Mouse (Mus musculus): ENCODE results near the gene Brd2. TPM values are rescaled to one million over a fixed set of nuclear protein-coding genes. Genes with fewer than 3 reads are reported as not detected.
"Not testable (repeated sequence)": the region's sequence is repeated elsewhere in the genome, so short reads cannot be mapped to it uniquely, and the experiment has no call there.

The Brd2 gene
- total RNA-seq (2015; ENCODE audit: low replicate concordance): 199 and 208 TPM in 2 replicates
- total RNA-seq (2017; ENCODE audit: low replicate concordance): 191 and 208 TPM in 2 replicates

DNA sequence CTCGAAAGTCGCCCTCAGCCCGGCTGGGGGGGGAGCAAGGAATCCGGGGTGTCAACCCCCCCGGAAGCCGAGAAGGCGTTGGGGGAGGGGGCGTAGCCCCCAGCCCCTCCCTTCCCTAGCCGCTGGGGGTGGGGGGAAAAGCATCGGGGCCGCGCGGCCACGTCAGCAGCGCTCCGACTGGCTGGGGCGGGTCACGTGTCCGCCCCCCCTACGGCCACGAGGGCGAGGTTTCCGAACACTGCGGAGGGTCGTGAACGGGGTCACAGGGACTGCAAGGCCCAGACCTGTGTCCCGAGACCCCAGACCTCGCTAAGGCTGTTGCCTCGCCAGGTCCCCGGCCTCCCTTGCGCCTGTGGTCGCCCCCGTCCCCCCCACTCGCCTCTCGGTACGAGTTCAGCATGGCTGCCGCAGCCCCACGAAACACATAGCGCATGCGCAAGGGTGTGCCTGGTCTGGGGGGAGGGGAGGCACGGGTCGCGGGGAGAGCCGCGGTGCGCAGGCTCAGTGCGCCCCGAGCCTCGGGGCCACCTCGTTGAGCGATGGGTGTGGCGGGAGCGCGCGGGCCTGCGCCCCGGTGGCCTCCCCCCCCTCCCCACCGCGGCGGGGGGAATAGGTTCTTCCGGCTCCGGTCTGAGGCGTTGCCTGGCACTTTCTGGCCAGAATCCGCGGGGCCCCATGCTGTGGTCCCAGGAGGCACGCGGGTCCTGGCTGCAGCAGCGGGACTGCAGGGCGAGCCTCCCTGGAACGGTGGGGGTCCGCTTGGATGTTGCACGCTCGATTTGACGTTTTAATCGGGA is at the start of gene Brd2:
TSS of gene Brd2 (minus strand) at position 447 of the 797 bp plus-strand sequence.
- ATAC-seq (replicated peaks; ENCODE audit: low FRiP score, poor library complexity, severe bottlenecking): peak; percentile 45

- peak; percentile 90 for ATAC-seq (replicated peaks; ENCODE audit: low FRiP score, poor library complexity, severe bottlenecking)
Measured at GRCm38 (mm10) chr17:34170877-34171498, 48.6 kb upstream of the Brd2 start.

- peak; percentile 63; the same call in 1 of the 2 replicates for ATAC-seq (replicated peaks; ENCODE audit: low FRiP score, poor library complexity, severe bottlenecking)
Measured at GRCm38 (mm10) chr17:34170487-34170876, 48.0 kb upstream of the Brd2 start.

GRCm38 (mm10) chr17:34169279-34169678 is 46.8 kb upstream of the Brd2 start:
- no peak for ATAC-seq (replicated peaks; ENCODE audit: low FRiP score, poor library complexity, severe bottlenecking)

DNA sequence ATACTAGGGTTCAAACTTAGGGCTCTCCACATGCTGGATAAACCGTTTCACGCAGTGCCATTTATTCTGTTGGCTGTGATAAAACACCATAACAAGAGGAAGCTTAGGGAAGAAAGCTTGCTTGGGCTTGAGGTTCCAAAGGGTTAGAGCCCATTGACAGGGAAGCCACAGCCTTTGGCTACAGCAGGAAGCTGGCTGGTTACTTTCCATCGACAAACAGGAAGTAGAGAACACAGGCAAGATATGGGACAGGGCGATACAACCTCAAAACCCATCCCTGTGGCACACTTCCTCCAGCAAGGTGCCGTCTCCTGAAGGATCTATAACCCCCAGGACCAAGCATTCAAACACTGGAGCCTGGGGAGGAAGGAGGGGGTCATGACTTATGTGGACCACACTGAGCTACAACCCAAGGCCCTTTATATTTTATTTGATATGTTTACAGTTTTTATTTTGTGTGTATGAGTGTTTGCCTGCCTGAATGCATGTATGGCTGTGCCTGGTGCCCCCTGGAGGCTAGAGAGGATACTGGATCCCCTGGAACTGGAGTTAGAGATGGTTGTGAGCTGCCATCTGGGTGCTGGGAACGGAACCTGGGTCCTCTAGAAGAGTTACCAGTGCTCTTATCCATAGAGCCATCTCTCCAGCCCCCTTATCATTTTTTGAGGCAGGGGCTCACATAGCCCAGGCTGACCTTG is 42.7 kb upstream of the Brd2 start:
- ATAC-seq (replicated peaks; ENCODE audit: low FRiP score, poor library complexity, severe bottlenecking): no peak

DNA sequence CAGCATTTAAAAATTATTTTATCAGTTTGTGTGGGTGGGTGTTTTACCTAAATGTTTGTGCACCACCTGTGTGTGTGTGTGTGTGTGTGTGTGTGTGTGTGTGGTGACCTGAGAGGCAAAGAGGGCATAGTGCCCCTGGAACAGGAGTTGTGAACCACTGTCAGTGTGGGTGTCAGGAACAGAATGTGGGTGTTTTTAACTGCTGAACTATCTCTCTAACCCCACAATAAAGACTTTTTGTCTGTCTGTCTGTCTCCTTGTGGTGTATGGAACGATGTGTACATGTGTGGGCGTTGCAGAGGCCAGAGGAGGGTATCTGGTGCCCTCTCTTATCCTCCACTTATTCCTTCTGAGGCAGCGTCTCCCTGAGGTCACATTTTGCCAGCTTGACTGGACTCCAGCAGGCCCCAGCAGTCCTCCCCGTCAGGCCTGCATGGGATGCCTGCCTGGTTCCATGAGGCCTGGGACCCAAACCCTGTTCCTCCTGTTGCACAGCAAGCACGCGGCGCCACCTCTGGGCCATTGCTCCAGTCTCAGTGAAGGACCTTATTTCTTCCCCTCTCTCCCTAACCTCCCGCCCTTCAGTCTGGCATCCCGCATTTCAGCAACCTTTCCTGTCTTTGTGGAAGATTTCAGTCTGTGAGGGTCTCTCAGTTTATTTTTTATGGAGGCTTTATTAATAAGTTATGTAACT is 41.9 kb upstream of the Brd2 start:
- ATAC-seq (replicated peaks; ENCODE audit: low FRiP score, poor library complexity, severe bottlenecking): no peak

DNA sequence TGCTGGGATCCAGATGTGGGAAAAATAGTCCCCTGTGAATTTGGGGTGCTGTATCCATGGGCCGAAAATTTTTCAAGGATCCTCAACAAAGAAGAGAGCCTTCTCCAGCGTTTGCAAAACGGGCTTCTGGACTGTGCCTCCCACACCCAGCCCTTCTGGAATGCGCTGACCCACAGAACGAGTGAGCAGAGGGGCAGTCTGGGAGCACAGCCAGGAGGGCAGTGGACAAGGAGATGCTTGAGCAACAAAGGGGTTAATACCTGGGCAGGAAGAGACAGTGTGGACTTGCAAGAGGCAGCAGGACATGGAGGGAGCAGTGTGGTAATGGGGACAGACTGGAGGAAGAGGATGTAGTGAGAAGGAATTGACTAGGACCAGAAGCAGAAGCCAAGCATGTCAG is 33.1 kb upstream of the Brd2 start:
- ATAC-seq (replicated peaks; ENCODE audit: low FRiP score, poor library complexity, severe bottlenecking): no peak

- no peak for ATAC-seq (replicated peaks; ENCODE audit: low FRiP score, poor library complexity, severe bottlenecking)
Measured at GRCm38 (mm10) chr17:34152923-34153322, 30.5 kb upstream of the Brd2 start, which contains the start of gene H2-DMb1. Gene H2-DMb1 (plus strand): TSS chr17:34153072.

DNA sequence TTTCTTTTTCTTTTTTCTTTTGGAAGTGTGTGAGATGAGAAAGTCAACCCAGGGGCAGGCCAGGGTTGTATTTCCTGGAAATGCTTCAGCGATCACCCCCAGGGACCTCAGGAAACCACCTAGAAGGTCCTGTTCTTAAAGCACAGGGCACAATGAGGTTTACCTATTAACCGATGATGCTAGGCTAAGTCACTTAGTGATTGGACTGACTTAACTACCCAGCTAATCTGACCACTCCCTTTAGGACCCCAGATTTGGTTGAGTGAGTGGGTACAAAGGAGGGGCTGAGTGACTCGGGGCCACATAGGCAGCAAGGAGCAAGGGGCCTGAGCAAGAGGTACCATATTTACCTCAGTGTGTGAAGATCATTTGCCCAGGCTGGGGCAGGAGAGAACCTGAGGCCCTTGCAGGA is 22.5 kb upstream of the Brd2 start:
- ATAC-seq (replicated peaks; ENCODE audit: low FRiP score, poor library complexity, severe bottlenecking): no peak

DNA sequence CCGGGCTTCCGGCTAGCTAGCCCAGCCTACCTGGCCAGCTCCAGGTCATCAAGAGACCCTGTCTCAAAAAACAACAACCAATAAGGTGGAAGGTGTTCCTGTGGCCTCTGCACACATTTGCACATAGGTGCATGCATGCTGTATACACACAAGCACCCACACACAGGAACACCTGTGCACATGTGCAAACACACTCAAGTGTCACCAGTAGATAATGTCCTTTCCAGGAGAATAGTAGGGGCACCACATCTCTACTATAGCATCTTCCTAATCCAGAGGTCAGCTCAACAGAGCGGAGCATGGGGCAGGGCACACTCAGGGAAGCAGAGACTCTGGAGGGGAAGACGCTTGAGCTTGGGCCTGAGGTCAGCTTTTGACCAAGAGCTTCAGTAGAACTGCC is 21.8 kb upstream of the Brd2 start:
- ATAC-seq (replicated peaks; ENCODE audit: low FRiP score, poor library complexity, severe bottlenecking): not testable (repeated sequence)

DNA sequence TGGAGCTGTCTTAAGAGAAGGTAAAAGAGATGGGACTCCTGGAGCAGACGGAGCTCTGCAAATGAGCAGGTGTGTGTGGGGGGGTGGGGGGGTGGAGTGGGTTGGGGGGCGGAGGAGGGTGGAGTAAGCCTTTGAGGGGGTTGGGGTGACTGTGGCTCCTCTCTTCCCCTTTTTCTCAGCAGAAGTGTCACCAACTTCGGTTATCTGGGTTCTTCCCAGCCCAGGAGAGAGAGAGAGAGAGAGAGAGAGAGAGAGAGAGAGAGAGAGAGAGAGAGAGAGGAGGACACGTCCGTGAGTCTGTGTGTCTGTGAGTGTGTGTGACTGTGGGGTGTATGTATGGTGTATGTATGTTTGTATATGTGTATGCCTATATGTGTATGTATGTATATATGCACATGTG is 21.0 kb upstream of the Brd2 start:
- ATAC-seq (replicated peaks; ENCODE audit: low FRiP score, poor library complexity, severe bottlenecking): no peak

- no peak for ATAC-seq (replicated peaks; ENCODE audit: low FRiP score, poor library complexity, severe bottlenecking)
Measured at GRCm38 (mm10) chr17:34143033-34143432, 20.6 kb upstream of the Brd2 start, which contains the start of gene H2-DMb2. Gene H2-DMb2 (plus strand): TSS chr17:34143307.

DNA sequence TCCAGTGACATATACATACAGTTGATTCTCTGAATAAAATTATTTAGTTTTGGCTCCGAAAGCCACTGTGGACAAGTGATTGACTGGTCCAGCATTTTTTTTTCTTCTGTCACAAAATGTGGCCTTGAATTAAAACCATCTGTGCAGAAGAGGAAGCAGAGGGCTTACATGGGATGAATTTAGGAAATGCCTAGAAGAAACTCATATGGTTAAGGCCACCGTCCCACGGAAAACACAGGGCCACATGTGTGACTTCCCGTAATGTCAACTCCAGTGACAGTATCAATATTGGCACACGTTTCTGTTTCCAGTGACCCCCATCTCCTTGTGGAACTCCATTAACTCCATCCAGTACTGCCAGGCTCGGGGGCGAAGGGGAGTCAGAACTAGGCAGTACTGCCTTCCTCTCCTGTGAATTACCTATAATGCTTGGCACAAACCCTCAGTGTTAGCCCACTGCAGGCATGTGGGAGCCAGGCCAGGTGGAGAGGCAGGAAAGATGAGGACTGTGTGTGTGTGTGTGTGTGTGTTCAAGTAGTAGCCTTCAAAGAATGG is 20.1 kb upstream of the Brd2 start:
- ATAC-seq (replicated peaks; ENCODE audit: low FRiP score, poor library complexity, severe bottlenecking): no peak

- no peak for ATAC-seq (replicated peaks; ENCODE audit: low FRiP score, poor library complexity, severe bottlenecking)
Measured at GRCm38 (mm10) chr17:34141448-34141847, 19.0 kb upstream of the Brd2 start.

GRCm38 (mm10) chr17:34140240-34140639 is 17.8 kb upstream of the Brd2 start:
- ATAC-seq (replicated peaks; ENCODE audit: low FRiP score, poor library complexity, severe bottlenecking): no peak

GRCm38 (mm10) chr17:34139416-34139815 is 17.0 kb upstream of the Brd2 start:
- ATAC-seq (replicated peaks; ENCODE audit: low FRiP score, poor library complexity, severe bottlenecking): no peak

- no peak for ATAC-seq (replicated peaks; ENCODE audit: low FRiP score, poor library complexity, severe bottlenecking)
Measured at GRCm38 (mm10) chr17:34138655-34139054, 16.2 kb upstream of the Brd2 start.

DNA sequence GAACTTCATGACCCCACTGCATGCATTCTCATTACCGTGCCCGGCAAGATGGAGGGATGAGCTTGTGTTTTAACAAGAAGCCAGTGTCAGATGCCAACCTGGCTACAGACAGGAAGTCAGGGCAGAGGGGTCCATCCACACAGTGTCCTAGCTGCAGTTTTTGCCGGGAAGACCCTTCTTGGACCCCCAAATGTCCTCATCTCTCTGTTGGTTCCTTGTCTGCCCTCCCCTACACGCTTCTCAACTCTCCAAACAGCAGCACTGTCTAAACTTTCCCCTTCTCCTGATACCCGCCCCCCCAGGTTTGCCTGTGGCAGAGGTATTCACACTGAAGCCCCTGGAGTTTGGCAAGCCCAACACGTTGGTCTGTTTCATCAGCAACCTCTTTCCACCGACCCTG is 15.2 kb upstream of the Brd2 start:
- no peak for ATAC-seq (replicated peaks; ENCODE audit: low FRiP score, poor library complexity, severe bottlenecking)

DNA sequence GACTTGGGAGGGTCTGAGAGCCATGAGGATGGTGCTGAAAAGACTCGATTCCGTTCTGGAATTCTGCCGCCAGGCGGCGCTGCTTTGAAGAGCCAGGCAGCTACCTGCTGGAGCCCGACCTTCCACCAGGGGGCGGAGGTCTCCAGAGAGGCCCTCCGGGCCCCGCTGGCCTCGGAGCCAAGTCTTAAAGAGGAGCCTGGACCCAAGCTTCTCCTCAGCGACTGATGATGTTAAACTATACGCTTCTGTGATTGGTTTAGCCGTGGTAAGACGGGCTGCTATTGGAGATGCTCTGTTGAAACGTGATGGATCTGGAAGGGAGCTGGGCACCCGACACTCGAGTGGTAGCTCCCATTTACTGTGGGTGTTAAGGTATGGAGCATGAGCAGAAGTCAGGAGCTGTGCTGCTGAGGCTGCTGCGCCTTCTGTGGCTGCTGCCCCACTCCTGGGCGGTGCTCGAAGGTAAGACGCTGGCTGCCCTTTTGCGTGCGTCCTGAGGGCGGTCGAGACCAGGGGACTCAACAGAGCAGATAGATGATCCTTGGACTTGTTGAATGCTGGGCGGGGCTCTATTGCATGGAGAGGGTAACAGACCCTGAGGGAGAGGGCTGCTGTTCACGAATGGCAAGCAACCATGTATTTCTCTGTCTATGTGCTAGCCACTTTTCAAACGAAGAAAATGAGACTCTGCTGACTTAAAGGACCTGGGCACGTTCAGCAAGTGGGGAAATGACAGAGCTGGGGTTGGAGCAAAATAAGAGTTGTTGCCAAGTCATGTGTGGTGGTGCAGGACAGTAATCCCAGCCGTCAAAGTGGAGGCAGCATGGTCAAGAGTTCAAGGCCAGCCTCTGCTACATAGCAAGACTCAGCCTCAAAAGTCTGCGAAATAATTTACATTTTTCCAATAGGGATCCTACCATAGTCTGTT is 13.1 kb upstream of the Brd2 start:
- peak; percentile 94 for ATAC-seq (replicated peaks; ENCODE audit: low FRiP score, poor library complexity, severe bottlenecking)

Data from erythroid progenitor cell, adult 5-6 weeks (primary cell).